Mouse (Mus musculus): ENCODE data around the gene Fam198a. TPM values are rescaled to one million over a fixed set of nuclear protein-coding genes. Genes with fewer than 3 reads are reported as not detected.

The Fam198a gene
- total and polyA plus RNA-seq, 3 experiments, result 0.12 to 0.26 TPM; not detected in 1

- H3K4me3 ChIP-seq (ENCODE audit: control insufficient read depth in 1 of 2, insufficient read depth in 1 of 2, low read depth in 2 of 2, low read length in 2 of 2), result no peak within 1 kb of the TSS
- no peak for DNase-seq (ENCODE audit: low read depth, low spot score)
- no peaks in the 10 kb centered on the region for H3K27me3 ChIP-seq (ENCODE audit: control insufficient read depth in 1 of 2, insufficient read depth in 2 of 2, low read length in 2 of 2)
- no peaks in the 10 kb centered on the region for H3K4me1 ChIP-seq (ENCODE audit: control insufficient read depth in 1 of 2, insufficient read depth in 2 of 2, low read length in 2 of 2)
- H3K9me3 ChIP-seq (replicated peaks; ENCODE audit: insufficient read depth, low read length), result no peaks in the 10 kb centered on the region
- H3K9ac ChIP-seq (ENCODE audit: control insufficient read depth, low read depth, low read length, poor library complexity, severe bottlenecking), result no peak within 1 kb of the TSS
- no peaks in the 10 kb centered on the region for H3K79me2 ChIP-seq (ENCODE audit: control insufficient read depth, insufficient read depth, low read length, poor library complexity)
- H3K36me3 ChIP-seq (ENCODE audit: control insufficient read depth in 1 of 2, insufficient read depth in 2 of 2, low read length in 2 of 2), result no peaks in the 10 kb centered on the region
- TF ChIP-seq KAT2A (conservative IDR thresholded peaks at IDR 0.05; ENCODE audit: low read depth, low read length) (no peak), ZKSCAN1 (IDR thresholded peaks at IDR 0.05; ENCODE audit: low read depth, low read length) (no peak), RCOR1 (IDR thresholded peaks at IDR 0.05; ENCODE audit: low read depth, low read length) (no peak), NRF1 (IDR thresholded peaks at IDR 0.05; ENCODE audit: insufficient read depth, low read depth, low read length, poor library complexity, severe bottlenecking) (no peak), UBTF (IDR thresholded peaks at IDR 0.05; ENCODE audit: borderline replicate concordance, insufficient read depth, low read depth, low read length) (no peak), ELF1 (IDR thresholded peaks at IDR 0.05; ENCODE audit: low read depth, low read length) (no peak), EP300 (IDR thresholded peaks at IDR 0.05; ENCODE audit: low read depth in 1 of 2, low read length in 2 of 2) (no peak), USF2 (IDR thresholded peaks at IDR 0.05; ENCODE audit: borderline replicate concordance in 1 of 2, insufficient read depth in 1 of 2, low read depth in 1 of 2, low read length in 2 of 2) (no peak), E2F4 (IDR thresholded peaks at IDR 0.05; ENCODE audit: borderline replicate concordance, low read depth, low read length) (no peak), MYB (IDR thresholded peaks at IDR 0.05; ENCODE audit: low read depth, low read length) (no peak), GATA1 (IDR thresholded peaks at IDR 0.05; ENCODE audit: low read depth, low read length) (no peak), NELFE (IDR thresholded peaks at IDR 0.05; ENCODE audit: low read depth, low read length) (no peak)
- H3K27ac ChIP-seq (ENCODE audit: control insufficient read depth, low read depth, low read length), result no peak within 1 kb of the TSS
Measured at GRCm38 (mm10) chr9:121997010-121997409, 46.2 kb downstream of the Fam198a start, which contains the start of gene Pomgnt2. Gene Pomgnt2 (minus strand): TSS chr9:121997110.

GRCm38 (mm10) chr9:121997978-121998377 lies 47.2 kb downstream of the Fam198a start:
- Histone ChIP-seq H3K27me3 (ENCODE audit: control insufficient read depth in 1 of 2, insufficient read depth in 2 of 2, low read length in 2 of 2) (no peaks in the 10 kb centered on the region), H3K27ac (ENCODE audit: control insufficient read depth, low read depth, low read length) (no peak overlapping the region), H3K4me1 (ENCODE audit: control insufficient read depth in 1 of 2, insufficient read depth in 2 of 2, low read length in 2 of 2) (no peaks in the 10 kb centered on the region), H3K9ac (ENCODE audit: control insufficient read depth, low read depth, low read length, poor library complexity, severe bottlenecking) (no peak overlapping the region), H3K9me3 (replicated peaks; ENCODE audit: insufficient read depth, low read length) (no peaks in the 10 kb centered on the region), H3K36me3 (ENCODE audit: control insufficient read depth in 1 of 2, insufficient read depth in 2 of 2, low read length in 2 of 2) (no peaks in the 10 kb centered on the region), H3K4me3 (ENCODE audit: control insufficient read depth in 1 of 2, insufficient read depth in 1 of 2, low read depth in 2 of 2, low read length in 2 of 2) (no peak overlapping the region), H3K79me2 (ENCODE audit: control insufficient read depth, insufficient read depth, low read length, poor library complexity) (no peaks in the 10 kb centered on the region)
- TF ChIP-seq NRF1 (IDR thresholded peaks at IDR 0.05; ENCODE audit: insufficient read depth, low read depth, low read length, poor library complexity, severe bottlenecking) (no peak), USF1 (IDR thresholded peaks at IDR 0.05; ENCODE audit: low read depth, low read length) (no peak), SMC3 (IDR thresholded peaks at IDR 0.05; ENCODE audit: low read depth, low read length) (no peak), CHD2 (IDR thresholded peaks at IDR 0.05; ENCODE audit: low read length) (no peak), KAT2A (conservative IDR thresholded peaks at IDR 0.05; ENCODE audit: low read depth, low read length) (no peak), MYB (IDR thresholded peaks at IDR 0.05; ENCODE audit: low read depth, low read length) (no peak), TCF12 (IDR thresholded peaks at IDR 0.05; ENCODE audit: low read depth, low read length) (no peak), MAZ (IDR thresholded peaks at IDR 0.05; ENCODE audit: low read depth, low read length) (no peak), JUND (IDR thresholded peaks at IDR 0.05; ENCODE audit: low read depth, low read length) (no peak), BHLHE40 (IDR thresholded peaks at IDR 0.05; ENCODE audit: borderline replicate concordance, low read depth, low read length) (no peak), MYC (IDR thresholded peaks at IDR 0.05; ENCODE audit: low read depth, low read length) (no peak), ZC3H11A (IDR thresholded peaks at IDR 0.05; ENCODE audit: low read depth, low read length) (no peak), ZMIZ1 (IDR thresholded peaks at IDR 0.05; ENCODE audit: low read depth, low read length) (no peak), E2F4 (IDR thresholded peaks at IDR 0.05; ENCODE audit: borderline replicate concordance, low read depth, low read length) (no peak), NELFE (IDR thresholded peaks at IDR 0.05; ENCODE audit: low read depth, low read length) (no peak), ZKSCAN1 (IDR thresholded peaks at IDR 0.05; ENCODE audit: low read depth, low read length) (no peak), RCOR1 (IDR thresholded peaks at IDR 0.05; ENCODE audit: low read depth, low read length) (no peak), POLR2AphosphoS5 (IDR thresholded peaks at IDR 0.05; ENCODE audit: borderline replicate concordance, low read depth, low read length) (no peak), MEF2A (IDR thresholded peaks at IDR 0.05; ENCODE audit: extremely low read depth, insufficient replicate concordance, low read depth, low read length, poor library complexity, severe bottlenecking) (no peak)
- no peak for DNase-seq (ENCODE audit: low read depth, low spot score)

All from MEL (cell line).